Mouse (Mus musculus) embryonic facial prominence, embryonic 14.5 days (tissue): ENCODE results near the gene Slc7a7. TPM values are rescaled to one million over a fixed set of nuclear protein-coding genes. Genes with fewer than 3 reads are reported as not detected.

Experiments used
- ATAC-seq: fragments of 200-750 bp; cut with Nextera tagmentation; 2 replicates; pipeline ENCODE4 v1.8.0; 2017; ENCODE audit warnings: low read depth, moderate number of reproducible peaks, moderate TSS enrichment
- DNase-seq: peaks from one replicate; pipeline ENCODE4 v3.0.0-alpha.2; 2015; ENCODE audit warnings: low spot score
- H3K27ac ChIP-seq: fragments of 300-500 bp; sonication (generic); replicated peaks from 2 replicates; pipeline ENCODE4 v1.5.1; 2014; ENCODE audit warnings: low read depth, mild to moderate bottlenecking, low read length, moderate library complexity
- H3K27me3 ChIP-seq: fragments of 300-500 bp; sonication (generic); replicated peaks from 2 replicates; pipeline ENCODE4 v1.6.1; 2014; ENCODE audit warnings: low read length; ENCODE audit not compliant: control insufficient read depth, insufficient read depth
- H3K36me3 ChIP-seq: fragments of 300-500 bp; sonication (generic); 2 replicates; pipeline ENCODE4 v1.6.1; 2014; ENCODE audit warnings: low read length, mixed read lengths; ENCODE audit not compliant: control insufficient read depth, insufficient read depth
- H3K4me1 ChIP-seq: fragments of 300-500 bp; sonication (generic); 2 replicates; pipeline ENCODE4 v1.6.1; 2014; ENCODE audit warnings: antibody characterized with exemption, low read length; ENCODE audit not compliant: control insufficient read depth, insufficient read depth
- H3K4me2 ChIP-seq: fragments of 300-500 bp; sonication (generic); 2 replicates; pipeline ENCODE4 v1.6.1; 2014; ENCODE audit warnings: low read depth, mild to moderate bottlenecking, low read length, moderate library complexity, mixed read lengths
- H3K4me3 ChIP-seq: fragments of 300-500 bp; sonication (generic); 2 replicates; pipeline ENCODE4 v1.5.1; 2014; ENCODE audit warnings: low read depth, mild to moderate bottlenecking, low read length
- H3K9ac ChIP-seq: fragments of 300-500 bp; sonication (generic); 2 replicates; pipeline ENCODE4 v1.6.1; 2014; ENCODE audit warnings: low read depth, mild to moderate bottlenecking, low read length, moderate library complexity, mixed read lengths
- H3K9me3 ChIP-seq: fragments of 300-500 bp; sonication (generic); 2 replicates; pipeline ENCODE4 v1.6.1; 2016; ENCODE audit warnings: low read length; ENCODE audit not compliant: control insufficient read depth
- WGBS: fragments of 180-500 bp; shearing (Covaris S2); extraction: QIAGEN DNeasy Blood & Tissue Kit; methylation state at CpG from one replicate; pipeline ENCODE4 v1.1.7; 2014; 5-methylcytosine and 5-hydroxymethylcytosine counted together
- polyA plus RNA-seq: library from polyadenylated mRNA; unstranded; fragments of >200 nt; fragmentation: Nextera tagmentation; extraction: Ambion mirVana; gene quantifications from 2 replicates; pipeline ENCODE4 v1.2.1, GENCODE M21; 2014

Gene Slc7a7
- polyA plus RNA-seq, 1 experiment from 2014 or later, result 7.7 TPM

GRCm38 (mm10) chr14:54409980-54410810 lies 7.4 kb downstream of the Slc7a7 start:
- Histone ChIP-seq H3K4me1 (peaks cover 10% of the 10 kb centered on the region; the same call in 1 of the 2 replicates), H3K27me3 (0 out of 2 replicates have a peak, but pooled peaks cover 3% of the 10 kb centered on the region), H3K27ac (peak overlapping the region; percentile 67), H3K4me2 (peak overlapping the region; percentile 24; the same call in 1 of the 2 replicates), H3K36me3 (no peaks in the 10 kb centered on the region), H3K4me3 (no peak overlapping the region), H3K9me3 (no peaks in the 10 kb centered on the region), H3K9ac (0 out of 2 replicates have a peak overlapping the region, but pooled peaks have one; percentile 34)
- ATAC-seq (no peak), DNase-seq (no peak)
- 36% methylated on average over 17 of the region's 17 CpGs for WGBS

DNA sequence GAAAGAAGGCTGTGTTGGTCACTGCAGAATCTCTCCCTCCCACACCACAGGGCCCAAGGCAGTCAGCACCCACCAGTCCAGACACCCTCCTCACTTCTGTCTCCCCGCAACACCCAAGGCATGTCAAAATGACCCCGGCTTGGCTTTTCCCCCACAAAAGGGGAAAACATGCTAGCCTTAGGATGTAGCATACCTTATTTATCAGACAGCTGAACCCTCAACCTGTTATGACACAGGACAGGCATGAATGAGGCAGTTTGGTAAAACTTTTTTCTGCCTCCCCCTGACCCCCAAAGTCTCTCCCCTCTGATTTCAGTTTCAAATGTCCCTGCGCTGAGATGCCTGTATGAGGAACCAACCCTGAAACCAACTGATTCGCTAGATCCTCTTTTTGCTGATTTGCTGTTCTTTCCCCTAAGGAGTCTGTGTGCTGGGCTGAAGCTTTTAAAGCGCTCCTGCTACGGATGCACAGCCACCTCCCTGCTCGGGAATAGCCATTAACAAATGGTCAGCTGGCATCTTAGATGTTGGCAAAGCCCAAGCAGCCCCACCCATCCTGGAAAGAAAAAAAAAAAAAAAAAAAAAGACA lies 8.4 kb downstream of the Slc7a7 start:
- DNase-seq, result no peak
- H3K27me3 ChIP-seq, result no peaks in the 10 kb centered on the region
- H3K9me3 ChIP-seq, result no peaks in the 10 kb centered on the region
- no peaks in the 10 kb centered on the region for H3K36me3 ChIP-seq
- no peak overlapping the region for H3K9ac ChIP-seq
- H3K4me3 ChIP-seq, result no peak overlapping the region
- ATAC-seq, result no peak
- 0 out of 2 replicates have a peak overlapping the region, but pooled peaks have one; percentile 24 for H3K4me2 ChIP-seq
- 72% methylated on average over 7 of the region's 7 CpGs for WGBS
- peak overlapping the region; percentile 67; the same call in 1 of the 2 replicates for H3K27ac ChIP-seq
- H3K4me1 ChIP-seq, result peaks cover 7% of the 10 kb centered on the region; the same call in 1 of the 2 replicates

GRCm38 (mm10) chr14:54408336-54409056 lies 9.1 kb downstream of the Slc7a7 start:
- Histone ChIP-seq H3K27me3 (no peaks in the 10 kb centered on the region), H3K36me3 (no peaks in the 10 kb centered on the region), H3K4me3 (no peak overlapping the region), H3K9me3 (no peaks in the 10 kb centered on the region), H3K9ac (no peak overlapping the region), H3K27ac (no peak overlapping the region), H3K4me1 (peaks cover under 1% of the 10 kb centered on the region; the same call in 1 of the 2 replicates), H3K4me2 (no peak overlapping the region)
- DNase-seq, result no peak
- WGBS, result 76% methylated on average over 25 of the region's 25 CpGs
- ATAC-seq, result no peak

GRCm38 (mm10) chr14:54401723-54402122 lies 15.9 kb downstream of the Slc7a7 start:
- Histone ChIP-seq H3K27me3 (no peaks in the 10 kb centered on the region), H3K4me1 (0 out of 2 replicates have a peak, but pooled peaks cover 4% of the 10 kb centered on the region), H3K36me3 (no peaks in the 10 kb centered on the region), H3K9ac (no peak overlapping the region), H3K4me3 (no peak overlapping the region), H3K4me2 (no peak overlapping the region), H3K27ac (no peak overlapping the region), H3K9me3 (no peaks in the 10 kb centered on the region)
- 62% methylated on average over 3 of the region's 3 CpGs for WGBS
- DNase-seq (no peak), ATAC-seq (no peak)

DNA sequence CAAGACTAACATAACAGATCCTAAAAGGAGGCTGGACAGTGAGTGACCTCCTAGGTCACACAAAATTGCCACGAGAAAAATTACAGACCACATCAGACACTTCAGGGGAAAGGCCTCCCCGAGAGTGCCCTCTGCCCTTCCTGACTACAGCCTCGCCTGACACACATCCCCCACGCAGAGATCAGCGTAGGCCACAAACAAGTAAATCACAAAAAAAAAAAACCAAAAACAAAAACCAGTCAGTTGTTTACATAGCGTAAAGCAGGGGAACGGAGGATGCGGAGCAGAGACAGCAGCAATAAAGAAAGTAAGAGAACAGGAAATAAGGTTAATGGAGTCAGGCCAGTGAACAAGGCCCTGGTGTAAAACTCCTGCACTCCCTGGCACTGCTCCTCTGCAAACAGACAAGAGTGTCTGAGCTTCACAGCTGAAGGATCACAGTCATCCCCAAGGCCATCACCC lies 18.6 kb downstream of the Slc7a7 start:
- no peak overlapping the region for H3K9ac ChIP-seq
- no peaks in the 10 kb centered on the region for H3K27me3 ChIP-seq
- H3K36me3 ChIP-seq, result no peaks in the 10 kb centered on the region
- ATAC-seq, result no peak
- H3K9me3 ChIP-seq, result no peaks in the 10 kb centered on the region
- H3K4me1 ChIP-seq, result 0 out of 2 replicates have a peak, but pooled peaks cover 4% of the 10 kb centered on the region
- H3K4me2 ChIP-seq, result no peak overlapping the region
- H3K27ac ChIP-seq, result no peak overlapping the region
- no peak overlapping the region for H3K4me3 ChIP-seq
- 26% methylated on average over 8 of the region's 8 CpGs for WGBS
- no peak for DNase-seq

GRCm38 (mm10) chr14:54398528-54398916 lies 19.1 kb downstream of the Slc7a7 start:
- DNase-seq (no peak), ATAC-seq (no peak)
- 0 out of 2 replicates have a peak, but pooled peaks cover 4% of the 10 kb centered on the region for H3K4me1 ChIP-seq
- H3K36me3 ChIP-seq, result no peaks in the 10 kb centered on the region
- WGBS, result 45% methylated on average over 7 of the region's 7 CpGs
- H3K27ac ChIP-seq, result no peak overlapping the region
- H3K27me3 ChIP-seq, result no peaks in the 10 kb centered on the region
- H3K9ac ChIP-seq, result no peak overlapping the region
- no peak overlapping the region for H3K4me2 ChIP-seq
- H3K9me3 ChIP-seq, result no peaks in the 10 kb centered on the region
- H3K4me3 ChIP-seq, result no peak overlapping the region

GRCm38 (mm10) chr14:54397872-54398527 lies 19.6 kb downstream of the Slc7a7 start:
- no peak overlapping the region for H3K9ac ChIP-seq
- 0 out of 2 replicates have a peak, but pooled peaks cover 4% of the 10 kb centered on the region for H3K4me1 ChIP-seq
- H3K9me3 ChIP-seq, result no peaks in the 10 kb centered on the region
- no peaks in the 10 kb centered on the region for H3K36me3 ChIP-seq
- 63% methylated on average over 7 of the region's 7 CpGs for whole genome bisulfite sequencing
- no peak overlapping the region for H3K4me2 ChIP-seq
- H3K4me3 ChIP-seq, result no peak overlapping the region
- no peaks in the 10 kb centered on the region for H3K27me3 ChIP-seq
- H3K27ac ChIP-seq, result no peak overlapping the region
- DNase-seq, result no peak
- ATAC-seq, result no peak

- H3K9ac ChIP-seq, result no peak overlapping the region
- ATAC-seq (no peak), DNase-seq (no peak)
- H3K4me1 ChIP-seq, result 0 out of 2 replicates have a peak, but pooled peaks cover 4% of the 10 kb centered on the region
- no peaks in the 10 kb centered on the region for H3K27me3 ChIP-seq
- no peak overlapping the region for H3K27ac ChIP-seq
- 83% methylated on average over 7 of the region's 7 CpGs for WGBS
- no peaks in the 10 kb centered on the region for H3K36me3 ChIP-seq
- no peaks in the 10 kb centered on the region for H3K9me3 ChIP-seq
- H3K4me3 ChIP-seq, result no peak overlapping the region
- H3K4me2 ChIP-seq, result no peak overlapping the region
Observed at GRCm38 (mm10) chr14:54396685-54397084, 20.9 kb downstream of the Slc7a7 start.
